Mouse (Mus musculus) midbrain, embryonic 13.5 days (tissue): Measurements from ENCODE around the gene Ascc1. TPM values are rescaled to one million over a fixed set of nuclear protein-coding genes. Genes with fewer than 3 reads are reported as not detected.

ENCODE experiments used
- ATAC-seq: fragments of 200-750 bp; cut with Nextera tagmentation; 2 replicates; pipeline ENCODE4 v1.8.0; 2017; ENCODE audit warnings: mild to moderate bottlenecking, moderate TSS enrichment, moderate library complexity
- H3K27ac ChIP-seq: fragments of 300-500 bp; sonication (generic); 2 replicates; pipeline ENCODE4 v1.5.1; 2015; ENCODE audit warnings: inconsistent platforms, mild to moderate bottlenecking, moderate library complexity
- H3K27me3 ChIP-seq: fragments of 300-500 bp; sonication (generic); 2 replicates; pipeline ENCODE4 v1.6.1; 2015; ENCODE audit warnings: mild to moderate bottlenecking, inconsistent platforms
- H3K36me3 ChIP-seq: fragments of 300-500 bp; sonication (generic); 2 replicates; pipeline ENCODE4 v1.6.1; 2015; ENCODE audit warnings: mild to moderate bottlenecking, inconsistent platforms
- H3K4me1 ChIP-seq: fragments of 300-500 bp; sonication (generic); replicated peaks from 2 replicates; pipeline ENCODE4 v1.6.1; 2015; ENCODE audit warnings: inconsistent platforms
- H3K4me2 ChIP-seq: fragments of 300-500 bp; sonication (generic); replicated peaks from 2 replicates; pipeline ENCODE4 v1.6.1; 2015; ENCODE audit warnings: moderate library complexity, mild to moderate bottlenecking, inconsistent platforms
- H3K4me3 ChIP-seq: fragments of 300-500 bp; sonication (generic); replicated peaks from 2 replicates; pipeline ENCODE4 v1.5.1; 2015; ENCODE audit warnings: mild to moderate bottlenecking, inconsistent platforms
- H3K9ac ChIP-seq: fragments of 300-500 bp; sonication (generic); replicated peaks from 2 replicates; pipeline ENCODE4 v1.6.1; 2015; ENCODE audit warnings: mild to moderate bottlenecking, inconsistent platforms
- H3K9me3 ChIP-seq: fragments of 300-500 bp; sonication (generic); 2 replicates; pipeline ENCODE4 v1.6.1; 2016; ENCODE audit warnings: mild to moderate bottlenecking, inconsistent platforms
- WGBS: fragments of 180-500 bp; shearing (Covaris S2); methylation state at CpG from one replicate; pipeline ENCODE4 v1.1.7; 2015; 5-methylcytosine and 5-hydroxymethylcytosine counted together
- polyA plus RNA-seq: library from polyadenylated mRNA; unstranded; fragments of >200 nt; fragmentation: Nextera tagmentation; extraction: Ambion mirVana; gene quantifications from 2 replicates; pipeline ENCODE4 v1.2.1, GENCODE M21; 2015

Gene Ascc1
- polyA plus RNA-seq, 1 experiment from 2014 or later: 50.6 TPM

DNA sequence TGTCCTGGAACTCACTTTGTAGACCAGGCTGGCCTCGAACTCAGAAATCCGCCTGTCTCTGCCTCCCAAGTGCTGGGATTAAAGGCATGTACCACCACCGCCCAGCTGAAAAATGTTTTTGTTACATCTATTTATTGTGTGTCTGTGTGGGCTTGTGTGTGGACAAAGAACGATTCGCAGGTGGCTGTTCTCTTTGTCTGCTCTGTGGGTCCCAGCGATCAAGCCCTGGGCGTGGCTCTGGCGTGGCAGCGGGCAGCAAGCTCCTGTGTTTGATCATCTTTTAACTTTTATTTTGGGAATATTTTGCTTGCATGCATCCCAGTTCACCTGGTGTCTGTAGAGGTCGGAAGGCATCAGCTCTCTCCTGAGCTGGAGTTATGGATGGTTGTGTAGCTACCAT is 48.0 kb downstream of the Ascc1 start:
- Histone ChIP-seq H3K27ac (no peak overlapping the region), H3K4me3 (no peak overlapping the region), H3K27me3 (peaks cover 6% of the 10 kb centered on the region; the same call in 1 of the 2 replicates), H3K9me3 (no peaks in the 10 kb centered on the region), H3K36me3 (0 out of 2 replicates have a peak, but pooled peaks cover 5% of the 10 kb centered on the region), H3K4me2 (no peak overlapping the region), H3K4me1 (peaks cover 6% of the 10 kb centered on the region), H3K9ac (no peak overlapping the region)
- ATAC-seq: no peak
- WGBS: 94% methylated on average over 10 of the region's 10 CpGs

- H3K9ac ChIP-seq: no peak overlapping the region
- H3K36me3 ChIP-seq: peaks cover 12% of the 10 kb centered on the region; the same call in 1 of the 2 replicates
- WGBS: 88% methylated on average over 4 of the region's 4 CpGs
- ATAC-seq: no peak
- H3K4me2 ChIP-seq: no peak overlapping the region
- peaks cover 5% of the 10 kb centered on the region; the same call in 1 of the 2 replicates for H3K27me3 ChIP-seq
- H3K4me3 ChIP-seq: no peak overlapping the region
- no peak overlapping the region for H3K27ac ChIP-seq
- H3K9me3 ChIP-seq: 0 out of 2 replicates have a peak, but pooled peaks cover 6% of the 10 kb centered on the region
- no peaks in the 10 kb centered on the region for H3K4me1 ChIP-seq
Measured at GRCm38 (mm10) chr10:60053073-60053472, 50.5 kb downstream of the Ascc1 start.

DNA sequence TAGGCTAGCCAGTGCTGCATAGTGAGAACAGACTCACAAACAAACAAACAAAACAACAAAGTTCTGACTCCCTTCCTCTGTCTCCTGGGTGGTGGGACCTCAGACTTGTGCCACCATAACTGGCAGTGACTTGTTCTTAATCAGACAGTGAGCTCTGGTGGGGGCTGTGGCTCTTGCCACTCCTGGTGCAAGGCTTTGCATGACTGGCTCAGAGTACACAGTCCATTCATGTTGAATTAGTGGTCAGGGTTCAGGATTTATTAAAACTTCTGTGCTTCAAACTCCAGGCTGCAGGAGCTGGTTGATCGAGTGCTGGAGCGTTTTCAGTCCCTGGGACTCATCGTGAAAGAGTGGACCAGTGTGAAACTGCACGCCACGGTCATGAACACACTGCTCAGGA is 59.6 kb downstream of the Ascc1 start:
- H3K9ac ChIP-seq: no peak overlapping the region
- no peak overlapping the region for H3K4me3 ChIP-seq
- whole genome bisulfite sequencing: 65% methylated on average over 5 of the region's 5 CpGs
- H3K4me1 ChIP-seq: no peaks in the 10 kb centered on the region
- no peak for ATAC-seq
- no peaks in the 10 kb centered on the region for H3K27me3 ChIP-seq
- 0 out of 2 replicates have a peak, but pooled peaks cover 4% of the 10 kb centered on the region for H3K9me3 ChIP-seq
- no peak overlapping the region for H3K4me2 ChIP-seq
- H3K27ac ChIP-seq: no peak overlapping the region
- H3K36me3 ChIP-seq: peaks cover 20% of the 10 kb centered on the region

- Histone ChIP-seq H3K27me3 (no peaks in the 10 kb centered on the region), H3K9me3 (no peaks in the 10 kb centered on the region), H3K4me1 (no peaks in the 10 kb centered on the region), H3K4me2 (no peak overlapping the region), H3K9ac (no peak overlapping the region), H3K36me3 (peaks cover 13% of the 10 kb centered on the region), H3K27ac (no peak overlapping the region), H3K4me3 (no peak overlapping the region)
- ATAC-seq: no peak
- 34% methylated on average over 5 of the region's 5 CpGs for WGBS
Measured at GRCm38 (mm10) chr10:60062931-60063330, 60.3 kb downstream of the Ascc1 start.

GRCm38 (mm10) chr10:60066524-60066923 is 63.9 kb downstream of the Ascc1 start:
- WGBS: 77% methylated on average over 3 of the region's 3 CpGs
- H3K27ac ChIP-seq: no peak overlapping the region
- H3K4me2 ChIP-seq: no peak overlapping the region
- no peaks in the 10 kb centered on the region for H3K9me3 ChIP-seq
- no peaks in the 10 kb centered on the region for H3K27me3 ChIP-seq
- 0 out of 2 replicates have a peak, but pooled peaks have one; percentile 48 for ATAC-seq
- peaks cover 13% of the 10 kb centered on the region; the same call in 1 of the 2 replicates for H3K36me3 ChIP-seq
- H3K4me3 ChIP-seq: no peak overlapping the region
- no peak overlapping the region for H3K9ac ChIP-seq
- H3K4me1 ChIP-seq: no peaks in the 10 kb centered on the region

- Histone ChIP-seq H3K4me2 (no peak overlapping the region), H3K27ac (no peak overlapping the region), H3K4me3 (no peak overlapping the region), H3K36me3 (no peaks in the 10 kb centered on the region), H3K9ac (no peak overlapping the region), H3K4me1 (peaks cover 7% of the 10 kb centered on the region), H3K27me3 (no peaks in the 10 kb centered on the region), H3K9me3 (no peaks in the 10 kb centered on the region)
- ATAC-seq: no peak
- whole genome bisulfite sequencing: 66% methylated on average over 1 of the region's 1 CpGs
Measured at GRCm38 (mm10) chr10:60075159-60075558, 72.6 kb downstream of the Ascc1 start.

DNA sequence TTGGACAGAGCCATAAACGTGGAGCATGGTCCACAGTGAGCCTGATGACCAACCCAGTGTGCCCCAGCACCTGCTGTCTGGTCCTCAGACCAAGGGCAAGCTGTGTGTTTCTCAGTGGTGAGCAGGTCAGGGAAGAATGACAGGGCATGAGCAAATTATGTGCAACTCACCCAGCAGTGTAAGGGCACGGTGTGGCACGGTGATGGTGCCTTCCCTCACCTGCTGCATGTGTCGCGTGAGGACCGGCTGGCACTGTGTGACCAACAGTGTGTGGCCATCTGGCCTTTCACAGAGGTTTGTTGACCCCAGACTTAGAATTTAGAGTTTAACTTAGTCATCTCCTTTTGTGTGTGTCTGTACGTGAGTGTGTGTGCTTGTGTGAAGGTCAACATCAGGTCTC is 74.6 kb downstream of the Ascc1 start:
- Histone ChIP-seq H3K9me3 (no peaks in the 10 kb centered on the region), H3K36me3 (no peaks in the 10 kb centered on the region), H3K4me1 (peaks cover 16% of the 10 kb centered on the region), H3K4me2 (no peak overlapping the region), H3K9ac (no peak overlapping the region), H3K27ac (no peak overlapping the region), H3K27me3 (no peaks in the 10 kb centered on the region), H3K4me3 (no peak overlapping the region)
- no peak for ATAC-seq
- 92% methylated on average over 7 of the region's 7 CpGs for WGBS

DNA sequence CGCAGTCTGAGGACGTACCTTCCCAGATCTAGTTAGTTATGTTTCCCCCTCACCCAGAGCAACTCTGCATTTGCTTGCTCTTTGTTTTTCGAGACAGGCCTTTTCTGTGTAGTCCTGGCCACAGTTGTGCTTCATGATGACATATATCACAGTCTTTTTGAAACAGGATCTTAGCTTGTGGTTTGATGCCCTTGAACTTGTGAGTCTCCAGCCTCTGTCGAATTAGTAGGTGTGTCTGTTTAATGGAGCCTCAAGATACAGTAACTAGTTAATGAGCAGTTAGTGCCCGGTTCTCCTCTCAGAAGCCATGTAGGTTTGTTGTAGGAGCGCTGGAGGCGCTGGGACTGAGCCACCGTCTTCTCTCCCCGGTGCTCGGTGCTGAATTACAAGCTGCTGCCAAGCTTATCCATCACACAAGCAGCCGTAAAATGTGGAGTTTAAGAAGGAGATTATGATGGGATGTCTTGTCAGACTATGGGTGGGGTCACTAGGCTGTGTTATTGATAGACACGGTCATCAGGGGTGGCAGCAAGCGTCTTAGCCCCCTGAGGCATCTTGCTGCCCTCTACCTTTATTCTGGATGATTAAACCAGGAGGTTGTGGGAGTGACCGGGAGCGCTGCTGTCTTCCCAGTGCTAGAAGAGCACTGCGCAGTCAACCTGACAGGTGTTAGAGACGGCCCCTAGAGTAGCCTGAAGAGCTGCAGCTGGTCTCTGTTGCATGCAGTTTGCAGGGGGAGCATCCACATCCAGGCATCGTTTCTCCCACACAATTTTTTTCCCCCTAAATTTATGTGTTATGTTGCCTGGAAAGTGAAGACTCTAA is 75.3 kb downstream of the Ascc1 start:
- no peak overlapping the region for H3K4me3 ChIP-seq
- H3K27me3 ChIP-seq: no peaks in the 10 kb centered on the region
- peak overlapping the region; percentile 36; the same call in 1 of the 2 replicates for H3K27ac ChIP-seq
- H3K4me2 ChIP-seq: no peak overlapping the region
- no peaks in the 10 kb centered on the region for H3K9me3 ChIP-seq
- no peaks in the 10 kb centered on the region for H3K36me3 ChIP-seq
- WGBS: 77% methylated on average over 18 of the region's 18 CpGs
- ATAC-seq: 0 out of 2 replicates have a peak, but pooled peaks have one; percentile 20
- H3K4me1 ChIP-seq: peaks cover 16% of the 10 kb centered on the region
- no peak overlapping the region for H3K9ac ChIP-seq

DNA sequence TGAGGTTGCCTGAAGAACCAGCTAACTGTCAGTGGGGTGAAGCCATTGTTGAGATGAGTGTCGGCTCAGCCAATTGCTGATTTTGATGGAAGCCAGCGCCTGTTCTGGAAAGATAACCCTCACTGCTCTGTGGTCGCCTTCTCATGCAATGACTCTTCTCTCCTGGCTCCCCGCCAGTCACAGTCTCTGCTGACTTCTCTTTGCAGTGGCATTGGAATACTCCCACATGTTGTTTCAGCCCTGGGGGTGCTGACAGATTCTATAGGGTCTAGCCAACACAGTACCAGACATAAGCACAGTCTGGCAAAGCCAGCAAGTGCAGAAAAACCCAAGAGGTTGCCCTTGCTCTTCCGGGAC is 75.9 kb downstream of the Ascc1 start:
- no peaks in the 10 kb centered on the region for H3K36me3 ChIP-seq
- WGBS: 80% methylated on average over 5 of the region's 5 CpGs
- H3K4me1 ChIP-seq: peaks cover 16% of the 10 kb centered on the region
- H3K9ac ChIP-seq: no peak overlapping the region
- peak overlapping the region; percentile 36; the same call in 1 of the 2 replicates for H3K27ac ChIP-seq
- ATAC-seq: peak; percentile 40; the same call in 1 of the 2 replicates
- no peak overlapping the region for H3K4me2 ChIP-seq
- no peak overlapping the region for H3K4me3 ChIP-seq
- no peaks in the 10 kb centered on the region for H3K9me3 ChIP-seq
- H3K27me3 ChIP-seq: no peaks in the 10 kb centered on the region

DNA sequence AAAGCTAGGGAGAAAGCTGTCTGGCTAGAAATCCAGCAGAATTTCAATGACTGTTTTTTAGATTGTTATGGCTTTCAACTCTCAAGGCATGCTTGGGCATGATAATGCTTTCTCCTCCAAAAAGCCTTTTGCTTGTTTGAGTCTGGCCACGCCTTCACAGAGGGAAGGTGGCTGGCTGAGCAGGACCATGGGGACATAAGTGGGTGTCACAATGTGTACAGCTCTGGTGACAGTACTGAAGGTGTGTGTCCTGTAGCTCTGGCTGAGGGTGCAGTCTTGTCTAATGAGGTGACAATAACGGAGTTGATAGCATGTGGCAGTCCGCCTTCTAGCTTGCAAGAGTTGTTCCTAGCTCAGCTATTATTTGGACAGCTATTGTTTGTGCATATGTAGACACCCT is 77.6 kb downstream of the Ascc1 start:
- H3K9me3 ChIP-seq: no peaks in the 10 kb centered on the region
- no peak for ATAC-seq
- H3K4me3 ChIP-seq: no peak overlapping the region
- 78% methylated on average over 3 of the region's 3 CpGs for WGBS
- H3K4me2 ChIP-seq: no peak overlapping the region
- peaks cover 16% of the 10 kb centered on the region for H3K4me1 ChIP-seq
- no peaks in the 10 kb centered on the region for H3K36me3 ChIP-seq
- no peak overlapping the region for H3K27ac ChIP-seq
- no peaks in the 10 kb centered on the region for H3K27me3 ChIP-seq
- no peak overlapping the region for H3K9ac ChIP-seq

DNA sequence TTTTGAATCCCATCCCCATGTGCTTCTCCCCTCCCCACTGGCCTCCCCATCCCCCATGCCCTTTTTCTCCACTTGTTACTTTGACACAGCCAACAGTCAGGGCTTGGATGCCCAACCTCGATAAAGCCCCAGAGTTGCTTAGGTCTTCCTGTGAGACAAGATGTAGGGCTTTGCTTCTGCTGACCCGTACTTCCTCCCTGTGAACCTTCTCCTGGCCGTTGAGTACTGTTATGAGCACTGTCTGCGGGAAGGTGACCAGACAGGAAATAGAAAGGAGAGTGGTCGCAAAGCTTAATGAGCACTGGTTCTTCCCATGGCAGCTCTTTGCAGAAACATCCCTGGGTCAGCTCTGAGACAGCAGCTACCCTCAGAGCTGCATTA is 78.0 kb downstream of the Ascc1 start:
- Histone ChIP-seq H3K4me3 (no peak overlapping the region), H3K27ac (no peak overlapping the region), H3K9me3 (no peaks in the 10 kb centered on the region), H3K9ac (no peak overlapping the region), H3K27me3 (no peaks in the 10 kb centered on the region), H3K4me1 (peaks cover 16% of the 10 kb centered on the region), H3K4me2 (no peak overlapping the region), H3K36me3 (no peaks in the 10 kb centered on the region)
- no peak for ATAC-seq
- WGBS: 75% methylated on average over 5 of the region's 5 CpGs

DNA sequence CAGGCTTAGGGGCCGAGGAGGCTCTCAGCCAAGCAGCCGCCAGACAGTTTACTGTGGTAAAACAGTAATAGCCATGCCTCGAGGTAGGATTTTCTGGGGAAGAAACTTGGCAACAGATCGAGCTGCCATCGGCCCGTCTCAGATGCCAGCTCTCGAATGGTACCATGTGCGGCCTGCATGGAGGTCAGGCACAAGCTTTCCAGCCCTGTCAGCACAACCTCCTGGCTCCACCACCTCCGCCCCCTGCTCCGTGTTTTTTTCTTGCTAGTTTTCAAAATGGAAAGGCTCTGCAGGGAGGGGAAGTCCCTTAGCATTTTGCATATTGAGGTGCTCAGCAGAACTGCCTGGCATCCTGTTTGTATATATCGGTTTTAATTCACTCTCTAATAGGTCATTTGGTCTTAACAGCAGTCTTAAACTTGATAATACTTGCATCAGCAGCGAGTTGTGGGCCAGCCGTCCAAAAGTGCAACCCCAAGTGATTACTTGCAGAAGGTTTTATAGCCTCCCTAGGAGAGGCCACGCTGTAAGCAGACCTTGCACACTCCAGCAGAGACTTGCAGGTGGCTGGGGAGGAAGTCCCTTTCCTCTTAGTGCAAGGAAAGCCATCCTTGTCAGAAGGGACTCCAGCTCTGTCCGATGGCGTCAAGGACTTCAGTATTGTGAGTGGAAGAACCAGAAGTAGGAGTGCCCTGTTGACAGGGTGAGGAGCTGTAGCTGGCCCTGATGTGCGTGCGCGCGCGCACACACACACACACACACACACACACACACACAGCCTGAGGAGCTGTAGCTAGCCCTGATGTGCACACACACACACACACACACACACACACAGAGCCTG is 78.6 kb downstream of the Ascc1 start:
- H3K27me3 ChIP-seq: no peaks in the 10 kb centered on the region
- 0 out of 2 replicates have a peak, but pooled peaks have one; percentile 59 for ATAC-seq
- H3K36me3 ChIP-seq: no peaks in the 10 kb centered on the region
- no peak overlapping the region for H3K4me3 ChIP-seq
- no peak overlapping the region for H3K9ac ChIP-seq
- H3K27ac ChIP-seq: no peak overlapping the region
- H3K4me1 ChIP-seq: peaks cover 16% of the 10 kb centered on the region
- WGBS: 77% methylated on average over 21 of the region's 21 CpGs
- H3K4me2 ChIP-seq: no peak overlapping the region
- H3K9me3 ChIP-seq: no peaks in the 10 kb centered on the region
